Mouse (Mus musculus) right cerebral cortex, postnatal 36 days (tissue): Measurements from ENCODE around the gene Rint1.

Source experiments
- DNase-seq, 2 experiments: peaks; one replicate each; pipeline ENCODE4 v3.0.0; 2022; ENCODE audit warnings: low spot score in 2 of 2, mixed read lengths in 1 of 2

The Rint1 gene

DNA sequence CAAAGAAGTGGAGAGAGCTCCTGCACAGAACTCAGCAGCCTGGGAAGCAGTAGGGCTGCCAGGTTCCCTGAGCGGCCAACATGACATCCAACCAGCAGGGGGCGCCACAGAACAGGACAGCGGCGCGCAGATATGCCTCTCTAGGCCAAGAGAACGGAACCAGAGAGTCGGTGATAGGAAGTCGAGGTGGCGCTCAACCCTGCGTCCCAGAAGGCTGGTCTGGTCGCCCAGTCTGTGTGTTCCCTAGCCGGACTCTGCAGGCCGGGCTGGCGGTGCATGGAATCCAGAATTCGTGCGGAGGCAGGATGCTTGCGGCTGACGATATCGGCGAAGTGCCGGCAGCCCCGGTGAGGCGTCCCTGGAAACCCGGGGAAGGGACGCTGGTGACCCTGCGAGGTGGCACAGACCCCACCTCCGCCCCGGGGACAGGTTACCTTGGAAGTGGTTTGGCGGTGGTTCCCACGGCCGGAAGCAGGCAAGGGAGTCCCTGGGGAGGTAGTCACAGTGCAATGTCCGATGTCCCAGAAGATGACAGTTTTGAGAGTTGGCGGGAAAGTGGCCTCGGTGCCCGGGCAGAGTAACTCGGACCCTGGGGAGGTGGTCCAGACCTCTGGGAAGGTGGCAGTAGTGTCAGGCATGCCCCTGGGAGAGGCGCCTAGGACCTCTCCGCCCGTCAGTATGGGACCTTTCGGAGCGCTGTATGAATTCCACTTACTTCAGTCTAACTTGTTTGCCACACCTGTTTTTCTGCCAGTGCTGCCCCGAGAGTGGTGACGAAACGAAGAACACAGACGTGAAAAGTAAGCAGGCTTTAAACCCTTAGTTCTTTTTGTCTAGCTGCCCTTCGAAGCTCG is at the start of gene Rint1:
Gene Rint1 (plus strand): TSS at position 176 of the 854 bp plus-strand sequence.
- peak; percentile 87 to 91 for DNase-seq

DNA sequence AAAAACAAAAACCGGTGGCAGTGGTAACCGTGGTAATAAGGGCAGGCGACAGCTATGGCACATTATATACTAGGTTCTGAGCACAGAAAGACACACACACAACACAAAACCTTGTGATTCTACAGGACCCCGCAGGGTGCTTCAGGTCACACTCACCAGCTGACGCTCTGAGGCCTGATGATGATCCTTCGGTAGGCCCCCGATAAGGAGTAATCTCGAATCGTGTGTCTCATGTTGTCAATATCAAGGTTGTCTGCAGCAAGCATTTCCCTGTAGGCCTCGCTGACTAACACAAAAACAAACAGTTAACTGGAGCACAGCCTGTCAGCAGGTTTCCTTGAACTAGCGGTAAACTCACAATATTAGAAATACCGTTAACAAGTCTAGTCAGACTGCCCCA is 44.2 kb upstream of the Rint1 start:
- DNase-seq: no peak

DNA sequence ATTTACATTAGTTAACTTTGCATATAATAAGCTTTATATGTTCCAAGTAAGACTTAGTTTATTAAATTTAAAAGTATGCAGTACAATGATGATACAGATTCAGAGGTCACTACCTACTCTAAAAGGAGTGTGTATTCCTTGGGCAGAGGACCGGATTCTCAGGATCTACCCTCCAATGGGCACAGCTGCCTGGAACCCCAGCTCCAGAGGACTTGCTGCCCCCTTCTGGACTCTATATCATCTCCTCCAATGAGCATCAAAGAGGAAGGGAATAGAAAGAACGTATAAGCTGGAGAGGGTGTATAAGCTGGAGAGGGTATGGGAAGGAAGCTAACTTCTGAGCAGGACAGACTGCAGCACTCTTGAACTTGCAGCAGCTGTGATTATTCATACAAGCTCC is 37.6 kb upstream of the Rint1 start:
- no peak for DNase-seq

DNA sequence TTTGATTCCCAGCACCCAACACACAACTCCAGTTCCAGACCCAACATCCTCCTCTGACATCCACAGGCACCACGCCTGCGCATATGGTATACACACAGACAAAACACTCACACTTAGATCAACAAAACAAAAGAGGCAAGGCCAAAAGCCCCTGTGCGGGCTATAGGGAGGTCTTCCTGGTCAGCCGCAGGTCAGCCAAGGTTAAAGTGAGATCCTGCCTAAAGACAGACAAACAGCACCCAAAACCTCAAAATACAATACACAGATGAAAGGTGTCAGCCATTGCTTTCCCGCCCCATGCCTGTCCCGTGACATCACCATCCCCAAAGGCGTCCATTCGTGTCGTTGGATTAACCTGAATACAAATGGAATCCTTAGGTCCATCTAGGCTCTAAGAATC is 31.9 kb upstream of the Rint1 start:
- DNase-seq: no peak

DNA sequence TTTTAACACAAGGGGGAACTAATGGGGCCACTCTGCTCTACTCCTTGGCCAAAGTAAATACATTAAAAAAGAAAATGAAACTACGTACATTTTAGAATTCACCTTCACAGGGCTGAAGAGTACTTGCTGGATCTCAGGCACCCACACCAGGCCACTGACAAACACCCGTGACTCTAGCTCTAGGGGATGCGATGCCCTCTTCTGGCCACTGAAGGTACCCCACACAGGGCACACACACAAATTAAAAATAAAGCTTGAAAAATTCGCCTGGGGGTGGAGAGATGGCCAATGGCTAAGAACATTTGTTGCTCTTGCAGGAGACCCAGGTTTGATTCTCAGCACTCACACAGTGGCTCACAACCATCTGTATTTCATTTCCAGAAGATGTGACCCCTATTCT is 31.1 kb upstream of the Rint1 start:
- no peak for DNase-seq

DNA sequence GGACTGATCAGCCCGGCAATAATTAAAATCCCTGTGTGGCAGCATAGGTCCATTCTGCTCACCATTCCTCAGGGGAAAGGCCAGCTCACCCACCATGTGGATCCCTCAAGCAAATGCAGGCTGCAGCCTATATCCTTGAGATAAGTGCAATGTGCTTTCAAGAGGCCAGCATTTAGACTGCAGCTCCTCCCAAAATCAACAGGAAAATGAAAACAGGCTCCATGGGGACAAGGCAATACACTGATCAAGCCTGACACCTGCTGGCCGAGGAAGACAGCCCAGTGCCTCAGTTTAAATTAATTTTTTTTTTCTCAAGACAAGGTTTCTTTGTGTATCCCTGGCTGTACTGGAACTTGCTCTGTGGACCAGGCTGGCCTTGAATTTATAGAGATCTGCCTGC is 28.9 kb upstream of the Rint1 start:
- DNase-seq: peak in 1 of 2 experiments; percentile 14

DNA sequence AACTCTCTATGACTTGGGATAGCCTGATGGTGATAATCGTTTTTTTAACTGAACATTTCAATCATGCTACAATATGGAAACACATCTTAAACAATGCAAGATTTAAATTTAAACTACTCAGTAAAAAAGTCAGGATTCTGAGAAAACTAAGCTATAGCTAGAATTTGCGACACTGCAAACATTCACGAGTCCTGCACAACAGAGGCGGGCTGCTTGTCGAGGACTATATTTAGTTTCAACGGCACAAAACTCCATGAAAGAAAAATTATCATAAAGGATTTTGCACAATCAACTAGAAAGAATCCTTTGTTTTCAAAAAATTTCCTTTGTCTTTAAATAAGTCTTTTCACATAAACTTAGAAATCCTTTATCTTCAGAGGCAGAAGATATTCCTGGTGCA is 25.0 kb upstream of the Rint1 start:
- DNase-seq: no peak

DNA sequence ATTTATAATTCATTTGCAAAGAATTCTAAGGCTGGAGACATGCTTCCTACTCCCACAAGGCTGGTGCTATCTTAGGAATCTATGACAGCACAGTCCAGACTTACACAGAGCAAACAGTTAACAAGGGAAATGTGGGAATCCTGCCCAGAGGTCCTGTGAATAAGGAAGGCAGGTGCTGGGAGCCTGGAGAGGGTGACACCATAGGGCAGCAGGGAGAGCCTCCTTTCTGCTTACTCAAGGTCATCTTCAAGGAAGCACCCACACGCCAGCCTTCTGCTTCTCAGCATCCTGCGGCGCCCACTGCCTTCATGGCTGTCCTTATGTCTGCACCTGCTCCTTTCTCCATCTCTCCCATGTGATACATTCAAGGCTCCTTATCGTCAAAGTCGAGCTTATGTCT is 23.0 kb upstream of the Rint1 start:
- DNase-seq: peak; percentile 45 to 51

DNA sequence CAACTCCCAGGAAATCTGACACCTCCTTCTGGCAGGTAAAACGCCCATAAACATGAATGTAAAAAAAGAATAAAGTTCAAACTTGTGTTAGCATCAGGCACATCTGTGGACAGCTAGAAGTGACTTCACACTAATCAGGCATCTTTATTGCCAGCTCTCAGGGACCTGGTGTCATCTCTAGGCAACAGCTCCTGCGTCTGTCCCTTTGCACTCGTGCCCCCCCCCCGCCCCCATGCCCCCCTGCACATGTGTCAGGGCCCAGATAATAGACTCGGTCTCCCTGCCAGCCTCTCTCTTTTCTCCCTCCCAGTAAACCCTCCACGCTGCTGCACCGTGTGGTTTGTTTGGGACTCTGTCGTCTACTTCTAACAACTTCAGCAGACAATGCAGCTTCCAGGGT is 16.4 kb upstream of the Rint1 start:
- DNase-seq: no peak

DNA sequence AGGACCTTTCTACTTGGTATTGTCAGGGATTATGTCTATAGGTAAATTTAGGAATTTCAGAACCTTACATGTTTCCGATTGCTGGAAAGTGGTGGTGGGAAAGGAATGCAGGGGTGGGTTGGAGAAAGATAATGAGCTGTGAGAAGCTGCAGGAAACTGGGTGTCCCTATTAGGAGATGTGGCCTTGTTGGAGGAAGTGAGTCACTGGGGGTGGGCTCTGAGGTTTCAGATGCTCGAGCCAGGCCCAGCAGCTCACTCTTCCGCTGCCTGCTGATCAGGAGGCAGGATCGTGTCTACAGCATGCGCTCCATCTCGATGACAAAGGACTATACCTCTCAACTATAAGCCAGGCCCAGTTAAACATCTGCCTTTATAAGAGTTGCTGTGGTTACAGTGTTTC is 13.3 kb upstream of the Rint1 start:
- no peak for DNase-seq

DNA sequence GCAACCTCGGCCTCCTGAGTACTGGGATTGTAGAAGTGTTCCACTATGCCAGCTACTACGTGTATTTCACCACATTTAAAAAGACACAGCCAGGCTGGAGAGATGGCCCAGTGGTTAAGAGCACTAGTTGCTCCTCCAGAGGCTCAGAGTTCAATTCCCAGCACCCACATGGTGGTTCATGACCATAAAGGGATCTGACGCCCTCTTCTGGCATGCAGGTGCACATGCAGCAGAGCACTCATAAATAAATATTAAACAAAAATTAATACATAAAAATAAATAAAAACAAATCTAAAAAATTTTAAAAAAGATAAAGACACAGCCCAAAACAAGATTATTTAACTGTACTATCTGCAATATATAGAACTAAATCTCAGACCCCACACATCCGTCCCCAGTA is 7.0 kb upstream of the Rint1 start:
- DNase-seq: no peak

DNA sequence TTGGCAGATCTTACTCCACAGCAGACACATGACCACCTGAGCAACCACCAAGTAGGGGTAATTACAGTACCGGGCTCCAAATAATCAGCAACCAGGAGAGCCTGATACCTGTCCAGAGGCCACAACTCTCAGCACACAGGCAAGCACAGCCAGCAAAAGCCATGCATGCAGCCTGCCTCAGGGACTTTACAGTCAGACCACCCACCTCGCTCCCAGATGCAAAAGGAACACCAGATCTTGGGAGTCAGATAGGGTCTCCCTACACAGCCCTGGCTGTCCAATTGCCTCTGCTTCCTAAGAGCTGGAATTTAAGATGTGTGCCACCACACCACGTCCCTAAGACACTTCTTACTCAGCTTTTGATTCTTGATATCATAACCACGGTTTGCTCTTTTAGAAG is 6.3 kb upstream of the Rint1 start:
- DNase-seq: no peak

DNA sequence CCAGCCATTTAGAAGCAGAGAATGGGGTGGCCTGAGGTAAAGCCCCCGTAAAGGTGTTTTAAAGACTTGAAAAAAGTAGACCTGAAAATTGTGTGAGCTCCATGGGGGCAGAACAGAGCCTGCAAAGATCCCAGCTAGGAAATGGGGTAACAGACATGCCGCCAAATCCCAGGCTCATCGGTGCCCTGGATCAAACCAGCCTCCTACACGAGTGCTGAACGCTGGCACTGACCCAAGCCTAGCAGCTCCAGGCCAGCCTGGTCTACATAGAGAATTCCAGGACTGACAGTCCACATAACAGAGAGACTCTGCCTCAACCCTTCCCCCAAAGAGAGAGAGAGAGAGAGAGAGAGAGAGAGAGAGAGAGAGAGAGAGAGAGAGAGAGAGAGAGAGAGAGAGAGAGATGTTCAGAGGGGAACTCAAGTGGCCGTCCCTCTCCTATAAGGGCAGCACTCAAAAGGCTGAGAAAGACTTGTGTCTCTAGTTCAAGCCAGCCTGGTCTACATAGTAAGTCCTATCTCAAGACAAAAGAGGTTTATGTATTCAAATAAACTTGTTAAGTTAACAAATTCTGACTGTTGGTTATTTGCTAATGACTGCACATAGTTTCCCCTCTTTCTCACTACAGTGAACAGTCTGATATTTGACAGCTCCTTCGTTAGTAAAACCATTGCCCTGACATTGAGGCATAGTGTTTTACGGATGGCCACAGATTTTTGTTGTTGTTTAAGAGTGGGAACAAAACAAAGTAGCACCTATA is 5.3 kb upstream of the Rint1 start:
- no peak for DNase-seq

DNA sequence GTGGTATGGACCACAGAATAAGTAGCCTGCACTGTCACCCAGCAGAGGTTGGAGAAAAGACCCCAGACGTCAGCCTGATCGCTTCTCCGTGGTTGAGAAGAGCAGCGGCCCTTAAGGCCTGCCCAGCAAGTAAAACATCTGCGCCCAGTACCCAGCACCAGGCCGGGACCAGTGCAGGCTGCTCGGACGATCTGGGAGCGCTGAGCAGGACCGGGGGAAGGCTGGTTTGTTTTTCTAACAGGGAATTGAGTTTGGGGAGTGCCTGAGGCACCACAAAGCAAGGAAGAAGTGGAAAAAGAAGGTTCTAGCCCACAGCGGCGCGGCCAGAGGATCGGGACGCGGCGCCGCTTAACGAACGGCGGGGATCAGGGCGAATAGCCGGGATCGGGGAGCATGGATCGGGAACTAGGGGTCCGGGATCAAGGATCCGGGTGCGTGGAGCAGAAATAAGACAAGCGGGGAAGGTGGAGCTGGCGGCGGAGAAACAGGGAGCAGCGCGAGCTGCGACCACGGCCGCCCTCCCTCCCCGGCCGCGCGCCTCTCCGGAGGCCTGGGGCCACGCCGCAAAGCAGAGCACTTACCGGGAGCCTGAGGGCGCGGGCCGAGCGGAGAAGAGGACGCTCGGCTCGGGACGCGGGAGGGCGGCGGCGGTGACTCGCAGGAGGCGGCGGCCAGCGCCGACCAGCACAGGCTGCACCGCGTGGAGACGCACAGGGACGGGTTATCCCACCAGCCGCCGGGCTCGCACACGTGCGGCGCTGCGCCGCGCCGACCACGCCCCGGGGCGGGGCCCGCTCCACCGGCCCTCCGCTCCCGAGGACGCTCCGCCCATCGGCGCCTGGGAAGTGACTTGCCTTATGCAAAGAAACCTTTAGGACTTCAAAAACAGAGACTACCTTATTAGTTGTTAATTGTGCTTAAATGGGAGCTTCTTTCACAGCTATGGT is 4.3 kb upstream of the Rint1 start, which contains the start of gene Pus7:
Gene Pus7 (minus strand): TSS at position 781 of the 947 bp plus-strand sequence.
- peak; percentile 77 to 79 for DNase-seq

DNA sequence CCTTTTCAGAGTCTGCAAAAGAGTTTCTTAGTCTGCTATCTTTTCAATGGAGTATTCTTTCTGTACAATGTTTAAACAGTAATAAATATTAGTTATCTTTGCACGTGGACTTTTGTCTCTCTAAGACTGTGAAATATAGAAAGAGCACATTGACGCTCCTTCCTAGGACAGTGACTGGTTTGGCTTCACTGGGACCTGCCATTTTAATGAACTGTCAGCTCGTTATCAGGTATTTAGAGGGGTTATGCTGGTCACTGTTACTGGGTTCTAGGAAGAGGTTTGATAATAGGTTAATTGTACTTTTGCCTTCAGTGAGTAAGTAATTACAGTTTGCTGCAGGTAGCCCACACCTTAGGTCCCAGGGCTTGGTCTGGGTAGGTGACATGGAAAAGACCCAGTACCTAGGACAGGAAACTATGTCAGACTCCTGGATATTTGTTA is 899 bp downstream of the Rint1 start:
- DNase-seq: no peak

DNA sequence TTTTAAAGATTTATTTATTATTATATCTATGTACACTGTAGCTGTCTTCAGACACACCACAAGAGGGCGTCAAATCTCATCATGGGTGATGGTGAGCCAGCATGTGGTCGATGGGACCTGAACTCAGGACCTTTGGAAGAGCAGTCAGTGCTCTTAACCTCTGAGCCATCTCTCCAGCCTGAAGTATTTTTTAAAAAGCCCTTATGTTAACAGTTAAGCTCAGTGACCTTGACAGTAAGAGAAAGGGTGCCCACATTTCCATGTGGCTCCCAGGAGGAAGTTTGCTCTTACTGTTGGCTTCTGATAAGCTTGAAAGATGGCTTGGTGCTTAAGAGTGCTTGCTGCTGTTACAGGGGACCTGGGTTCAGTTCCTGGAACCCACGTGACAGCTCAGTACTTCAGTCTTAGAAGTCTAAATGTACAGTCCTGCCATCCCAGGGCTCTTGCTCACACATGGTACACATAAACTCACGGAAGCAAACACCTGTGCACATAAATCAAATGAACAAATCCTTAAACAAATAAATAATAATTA is 1.6 kb downstream of the Rint1 start:
- DNase-seq: no peak

DNA sequence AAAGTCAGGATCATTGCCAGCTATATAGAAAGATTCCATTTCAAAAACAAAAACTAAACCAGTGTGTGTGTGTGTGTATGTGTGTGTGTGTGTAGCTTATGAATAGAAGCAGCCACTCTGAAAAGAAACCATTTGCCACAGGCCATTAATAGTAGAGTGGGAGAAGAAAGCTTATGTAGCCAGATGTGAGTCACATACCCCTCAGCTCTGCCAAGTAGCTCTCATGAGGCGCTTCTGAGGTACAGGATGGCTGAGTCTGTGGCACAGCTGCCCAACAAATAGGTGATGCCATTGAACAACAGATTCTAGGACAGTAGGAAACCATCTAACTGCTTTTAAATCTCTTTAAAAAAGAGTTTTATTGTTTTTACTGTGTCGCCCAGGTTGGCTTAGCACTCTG is 5.2 kb downstream of the Rint1 start:
- DNase-seq: no peak

DNA sequence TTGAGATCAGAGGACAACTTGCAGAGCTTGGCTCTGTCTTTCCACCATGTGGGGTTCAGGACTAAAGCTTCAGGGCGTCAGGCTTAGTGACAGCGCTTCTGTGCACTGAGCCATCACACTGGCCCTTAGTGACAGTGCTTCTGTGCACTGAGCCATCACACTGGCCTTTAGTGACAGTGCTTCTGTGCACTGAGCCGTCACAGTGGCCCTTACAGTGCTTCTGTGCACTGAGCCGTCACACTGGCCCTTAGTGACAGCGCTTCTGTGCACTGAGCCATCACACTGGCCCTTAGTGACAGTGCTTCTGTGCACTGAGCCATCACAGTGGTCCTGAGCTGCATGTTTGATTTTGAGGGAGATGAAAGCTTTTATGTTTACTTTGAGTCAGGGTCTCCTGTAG is 27.3 kb downstream of the Rint1 start:
- DNase-seq: no peak

DNA sequence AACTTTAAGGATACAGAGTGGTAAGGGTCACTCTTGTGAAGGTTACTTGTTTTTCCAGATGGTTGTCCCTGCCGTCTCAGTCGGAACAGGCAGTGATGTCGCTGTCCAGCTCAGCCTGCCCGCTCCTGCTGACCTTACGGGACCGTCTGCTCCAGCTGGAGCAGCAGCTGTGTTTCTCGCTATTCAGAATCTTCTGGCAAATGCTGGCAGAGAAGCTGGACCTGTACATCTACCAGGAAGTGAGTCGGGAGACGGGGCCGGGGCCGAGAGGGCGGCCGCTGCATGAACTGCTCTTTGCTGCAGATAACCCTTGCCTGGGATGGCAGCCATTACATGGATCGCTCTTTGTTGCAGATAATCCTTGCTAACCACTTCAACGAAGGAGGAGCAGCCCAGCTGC is 29.2 kb downstream of the Rint1 start:
- peak in 1 of 2 experiments; percentile 11 for DNase-seq

DNA sequence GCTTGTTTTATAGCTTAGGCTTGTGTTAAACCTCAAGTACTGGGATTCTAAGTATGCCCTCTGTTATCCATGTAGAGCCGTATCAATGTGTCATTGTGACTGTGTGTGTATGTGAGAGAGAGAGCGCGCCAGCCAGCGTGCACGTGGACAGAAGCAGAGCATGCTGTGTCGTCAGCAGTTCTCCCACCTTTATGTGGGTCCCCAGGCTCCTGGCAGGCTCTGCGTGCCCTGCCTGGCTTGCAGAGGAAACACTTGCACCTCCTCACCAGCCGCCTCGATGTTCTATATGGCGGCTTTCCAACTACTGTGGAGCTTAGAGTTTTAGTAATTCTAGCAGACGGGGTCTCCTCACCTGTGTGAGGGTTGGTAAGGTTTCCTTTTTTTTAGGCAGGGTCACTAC is 34.8 kb downstream of the Rint1 start:
- DNase-seq: no peak

DNA sequence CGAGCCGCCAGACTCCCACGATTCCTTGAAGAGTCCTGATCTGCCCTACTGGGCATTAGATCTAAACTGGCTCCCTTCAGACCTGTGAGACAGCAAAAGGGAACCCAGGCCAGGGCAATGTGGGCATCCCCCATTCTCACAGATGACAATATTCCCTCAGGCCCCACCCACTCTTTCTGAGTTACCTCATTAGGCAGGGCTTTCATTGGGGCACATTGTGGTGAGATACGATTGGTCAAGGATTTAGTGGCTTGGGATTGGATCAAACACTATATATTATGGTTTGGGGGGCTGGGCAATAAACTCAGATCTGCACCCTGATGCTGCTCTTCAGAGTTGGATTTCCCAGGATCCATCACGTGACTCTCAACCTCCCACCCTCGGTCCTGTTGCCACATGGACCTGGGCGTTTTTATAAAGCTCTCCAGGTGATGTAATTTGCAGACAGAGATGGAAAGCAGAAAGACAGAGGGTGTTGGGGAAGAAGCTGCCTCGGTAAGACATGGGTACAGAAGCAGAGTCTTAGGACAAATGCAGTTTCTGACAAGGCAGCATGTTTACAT is 36.7 kb downstream of the Rint1 start:
- no peak for DNase-seq
